Mouse (Mus musculus) testis, adult 2 months (tissue): Measurements from ENCODE around the gene Atp5j.

ENCODE experiments used
- CTCF ChIP-seq: fragments of 200-500 bp; IDR thresholded peaks from 2 replicates; pipeline ENCODE4 v1.5.1; 2012; ENCODE audit warnings: low read depth, mild to moderate bottlenecking, inconsistent platforms, low read length, moderate library complexity; ENCODE audit not compliant: control insufficient read depth, insufficient read depth, insufficient replicate concordance
- POLR2A ChIP-seq: fragments of 200-500 bp; IDR thresholded peaks from 2 replicates; pipeline ENCODE4 v1.6.1; 2012; ENCODE audit warnings: low read depth, mild to moderate bottlenecking, inconsistent platforms, low read length, moderate library complexity; ENCODE audit not compliant: control insufficient read depth

DNA sequence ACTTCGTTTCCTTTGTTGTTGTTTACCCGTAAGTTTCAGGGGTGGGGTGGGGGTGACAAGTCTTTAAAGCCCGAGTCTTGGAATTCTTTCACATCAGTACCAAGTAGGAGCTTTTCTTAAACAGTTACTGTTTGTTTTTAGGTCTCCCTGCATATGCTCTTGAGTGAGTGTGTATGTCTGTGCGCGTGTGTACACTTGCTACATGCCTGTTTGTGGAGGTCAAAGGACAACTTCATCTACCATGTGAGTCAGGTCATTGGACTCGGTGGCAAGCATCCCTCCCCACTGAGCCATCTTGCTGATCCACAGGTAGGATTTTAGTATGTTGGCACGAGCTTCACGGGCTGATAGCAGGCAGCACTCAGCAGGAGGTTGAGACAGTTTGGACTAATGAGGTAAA lies 38.4 kb upstream of the Atp5j start:
- no peak for TF ChIP-seq CTCF
- no peak for TF ChIP-seq POLR2A
